Mouse (Mus musculus) G1E (cell line): ENCODE measurements around the gene Hnrnpu.

Experiments used
- CTCF ChIP-seq: IDR thresholded peaks from 2 replicates; pipeline ENCODE4 v1.5.1; 2012; ENCODE audit warnings: low read depth, low read length, inconsistent platforms, mixed read lengths
- GATA1 ChIP-seq: IDR thresholded peaks from 2 replicates; pipeline ENCODE4 v1.6.1; 2012; ENCODE audit warnings: borderline replicate concordance, low read length, inconsistent platforms, mixed read lengths
- GATA2 ChIP-seq: IDR thresholded peaks from 2 replicates; pipeline ENCODE4 v1.6.1; 2012; ENCODE audit warnings: low read depth, low read length, inconsistent platforms, borderline replicate concordance
- TAL1 ChIP-seq: conservative IDR thresholded peaks from 2 replicates; pipeline ENCODE4 v1.6.1; 2012; ENCODE audit warnings: low read depth, low read length, inconsistent platforms, mixed read lengths

GRCm38 (mm10) chr1:178375381-178375780 lies 37.8 kb upstream of the Hnrnpu start:
- TF ChIP-seq CTCF (no peak), GATA1 (no peak), GATA2 (no peak), TAL1 (no peak)
